Mouse (Mus musculus) heart, postnatal 4 days (tissue): ENCODE measurements at regions not wholly inside any gene's neighbourhood (a gene's known extent, or its start where the extent isn't known, plus 50 kb on each side); places are given as distances from the start of the nearest gene placed in this dataset.
"Not testable (repeated sequence)": the region's sequence is repeated elsewhere in the genome, so short reads cannot be mapped to it uniquely, and the experiment has no call there.

Source experiments
- DNase-seq: peaks from one replicate; pipeline ENCODE4 v3.0.0; 2021

DNA sequence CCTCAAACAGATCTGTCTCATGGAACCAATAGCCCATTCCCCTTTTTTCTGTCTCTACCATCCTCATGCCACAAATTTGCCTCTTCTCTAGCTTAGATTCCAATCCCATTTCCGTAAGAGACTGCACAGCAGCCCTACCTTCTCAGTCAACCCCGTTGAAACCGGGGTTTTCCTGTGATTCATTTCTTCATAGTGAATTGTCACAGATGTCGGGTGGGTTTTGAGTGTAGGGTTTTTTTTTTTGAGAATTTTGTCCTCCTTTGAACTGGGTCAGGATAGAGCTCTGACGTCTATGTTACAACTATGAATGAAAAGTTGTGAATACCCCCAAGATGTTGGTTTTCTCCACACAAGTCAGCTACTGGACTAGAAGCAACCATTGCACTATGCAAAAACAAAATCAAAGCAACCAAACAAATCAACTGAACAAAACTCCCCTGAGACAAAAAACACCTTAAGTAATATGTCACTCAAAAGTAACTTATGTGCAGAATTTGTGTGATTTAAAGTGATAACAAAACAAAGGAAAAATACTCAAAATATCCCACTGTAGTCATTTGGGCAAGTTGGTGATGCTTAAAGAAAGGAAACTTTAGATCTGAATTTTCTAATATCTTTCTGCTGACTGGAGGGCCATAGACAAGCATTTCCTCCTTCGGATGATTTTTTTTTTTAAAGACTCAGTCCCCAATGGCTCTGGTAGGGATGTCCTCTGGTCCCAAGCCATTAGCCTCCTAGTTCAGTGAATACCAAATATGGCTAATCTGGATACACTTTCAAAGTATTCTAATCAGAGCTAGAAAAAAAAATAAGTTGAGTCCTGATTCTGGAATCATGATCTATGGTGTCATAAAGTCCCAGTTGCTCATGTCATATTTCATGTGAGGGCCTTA lies 120.7 kb upstream of the Tet2 start:
- no peak for DNase-seq

DNA sequence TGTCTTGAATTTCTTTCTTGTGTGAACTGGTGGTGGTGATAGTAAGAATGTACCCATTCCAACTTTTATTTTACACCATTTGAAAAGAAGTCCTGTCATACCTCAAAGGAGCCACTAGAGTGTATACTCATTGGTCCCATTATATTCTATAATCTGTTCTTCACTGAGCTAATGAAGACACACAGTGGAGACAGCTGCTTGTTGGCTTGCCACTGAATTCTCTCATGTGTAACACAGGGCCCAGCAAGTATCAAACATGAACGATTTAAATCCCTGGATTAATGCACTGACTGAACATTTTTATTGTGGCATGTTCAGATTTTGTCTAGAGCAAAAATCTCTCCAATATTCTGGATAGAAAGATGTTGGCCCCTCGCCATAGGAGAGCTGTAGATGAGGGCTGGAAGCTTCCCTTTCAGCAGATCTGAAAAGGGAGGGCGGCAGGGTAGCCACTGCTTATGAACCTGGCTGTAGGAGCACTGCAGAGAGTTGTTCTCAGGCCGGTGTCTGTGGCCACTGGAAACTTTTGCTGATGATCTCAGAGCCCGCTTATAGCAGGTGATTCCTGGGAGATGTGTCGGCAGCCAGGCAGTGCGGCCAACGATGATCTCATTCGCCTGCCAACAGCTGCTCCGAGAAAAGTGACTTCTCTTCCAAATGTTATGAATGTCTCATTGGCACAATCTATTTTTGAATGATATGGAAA lies 128.0 kb upstream of the Tet2 start:
- DNase-seq, result peak; percentile 73

DNA sequence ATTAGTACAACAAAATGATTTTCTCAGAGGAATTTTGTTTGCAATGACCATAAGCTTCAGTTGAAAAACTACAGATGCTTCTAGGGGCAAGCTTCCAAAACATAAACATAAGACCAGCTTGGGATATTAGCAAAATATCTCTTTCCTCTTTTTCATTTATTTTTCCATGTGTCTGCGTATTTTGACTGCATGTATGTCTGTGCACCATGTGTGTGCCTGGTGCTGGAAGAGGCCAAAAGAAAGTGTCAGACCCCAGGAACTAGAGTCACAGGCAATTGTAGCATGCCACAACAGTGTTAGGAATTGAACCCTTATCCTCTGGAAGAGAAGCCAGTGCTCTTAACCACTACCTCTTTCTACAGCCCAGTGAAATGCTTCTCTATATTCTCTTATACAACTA lies 133.0 kb upstream of the Tet2 start:
- DNase-seq, result no peak

DNA sequence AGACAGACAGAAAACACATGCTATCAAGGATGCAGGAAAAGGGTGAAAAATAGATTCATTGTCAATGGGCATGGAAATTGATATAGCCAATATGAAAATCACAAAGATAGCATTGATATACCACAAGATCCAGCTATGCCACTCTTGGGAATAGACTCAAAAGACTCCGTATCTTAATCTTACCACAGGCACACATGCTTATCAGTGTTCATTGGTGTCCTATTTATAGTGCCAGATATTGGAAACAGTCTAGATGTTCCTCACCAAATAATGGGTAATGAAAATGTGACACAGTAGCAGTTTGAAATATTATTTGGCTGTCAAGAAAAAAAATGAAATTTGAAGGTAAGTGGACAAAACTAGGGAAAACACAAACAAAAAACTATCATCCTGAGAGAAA lies 135.0 kb upstream of the Tet2 start:
- no peak for DNase-seq

DNA sequence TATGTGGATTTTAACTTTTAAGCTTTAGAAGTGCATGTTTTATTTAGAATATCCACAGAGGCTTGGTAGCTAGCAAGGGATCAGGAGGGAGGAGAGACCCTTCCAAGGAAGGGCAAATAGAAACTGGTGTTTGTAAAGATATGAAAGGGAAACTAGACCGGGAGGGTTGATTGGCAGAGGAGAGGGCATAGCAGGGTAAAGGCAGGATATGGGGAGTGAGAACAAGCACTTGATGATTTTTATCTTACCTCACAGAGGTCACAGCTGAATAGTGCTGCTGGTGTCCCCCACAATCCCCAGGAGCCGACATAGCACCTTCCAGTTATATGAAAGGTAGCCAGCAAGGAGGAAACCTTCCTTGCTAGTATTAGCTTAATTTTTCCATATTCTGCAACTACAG lies 135.4 kb upstream of the Tet2 start:
- no peak for DNase-seq

DNA sequence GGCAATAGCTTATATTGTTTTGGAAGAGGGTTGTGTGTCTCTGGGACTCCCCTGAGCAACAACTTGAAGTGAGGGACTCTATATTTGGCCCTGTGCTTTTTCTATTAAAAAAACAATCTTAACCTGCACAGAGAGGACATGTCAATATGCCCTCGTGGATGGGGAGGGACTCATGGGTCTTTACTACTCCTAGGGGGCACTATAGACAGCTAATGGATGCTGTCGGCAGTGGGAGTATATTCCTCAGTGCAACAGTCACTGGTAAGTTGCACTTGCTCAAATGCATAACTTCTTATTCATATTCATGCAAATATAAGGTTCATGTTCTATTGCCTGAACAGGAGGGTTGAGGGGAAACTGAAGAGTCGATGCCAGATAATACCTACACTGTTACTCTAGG lies 135.9 kb upstream of the Tet2 start:
- DNase-seq, result no peak

DNA sequence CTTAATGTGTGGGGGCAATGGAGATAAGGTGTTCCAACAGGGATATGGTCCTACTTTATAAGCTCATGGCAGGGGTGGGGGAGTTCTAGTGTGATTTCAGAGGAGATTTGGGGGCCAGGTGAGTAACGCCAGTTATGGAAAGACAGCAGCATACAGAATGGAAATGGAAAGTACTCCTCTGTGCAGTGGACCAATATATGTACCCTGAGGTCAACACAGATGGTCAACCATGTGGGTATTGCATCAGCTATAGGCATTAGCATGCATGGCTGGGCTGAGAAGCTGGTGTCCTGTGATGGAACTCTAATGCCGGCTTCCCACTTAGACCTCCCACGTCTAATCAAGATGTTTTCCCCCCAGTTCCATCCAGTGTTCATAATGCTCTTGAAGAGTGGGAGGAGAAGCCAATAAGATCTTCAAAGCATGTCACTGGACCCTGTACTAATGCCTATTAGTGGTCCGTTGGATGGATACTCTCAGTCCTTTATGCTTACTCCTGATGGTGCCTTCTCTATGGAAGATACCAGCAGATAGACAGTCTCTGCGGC lies 139.3 kb upstream of the Tet2 start:
- DNase-seq, result no peak

DNA sequence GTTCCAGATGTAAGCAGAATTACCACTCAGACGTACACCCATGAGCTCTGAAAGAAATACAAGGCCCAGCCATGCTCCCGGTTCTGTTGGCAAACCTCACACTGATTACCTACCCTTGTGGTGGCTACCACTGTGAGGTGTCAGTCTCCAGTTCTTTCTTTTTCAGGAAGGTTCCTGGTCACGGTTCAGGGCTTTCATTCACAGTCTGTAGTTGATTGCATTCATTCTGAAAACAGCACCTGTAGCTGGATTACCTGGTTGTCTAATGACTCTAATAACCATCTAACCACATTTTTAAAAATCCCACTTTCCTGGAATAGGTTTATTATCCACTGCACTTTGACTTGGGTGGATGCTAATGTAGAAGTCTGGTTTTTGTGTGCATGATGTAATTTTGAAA lies 139.8 kb upstream of the Tet2 start:
- DNase-seq, result no peak

DNA sequence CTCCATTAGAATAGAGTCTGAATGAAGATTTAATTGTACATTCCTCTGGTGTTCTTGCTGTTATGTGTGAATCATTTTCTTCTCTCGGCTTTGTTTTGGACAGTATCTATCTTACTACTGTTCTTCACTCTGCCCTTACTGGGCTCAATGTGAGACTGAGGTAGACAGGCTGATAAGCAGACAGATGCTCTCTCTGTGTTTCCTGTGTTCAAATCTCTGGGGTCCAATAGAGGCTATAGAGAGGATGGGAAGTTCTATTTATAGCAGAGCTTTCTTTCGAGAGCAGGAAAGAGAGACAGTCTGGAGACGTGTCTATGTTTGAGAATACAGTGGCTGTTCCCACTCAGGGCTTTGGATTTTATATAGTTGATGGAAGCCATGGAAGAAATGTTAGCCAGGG lies 140.5 kb upstream of the Tet2 start:
- DNase-seq, result no peak

DNA sequence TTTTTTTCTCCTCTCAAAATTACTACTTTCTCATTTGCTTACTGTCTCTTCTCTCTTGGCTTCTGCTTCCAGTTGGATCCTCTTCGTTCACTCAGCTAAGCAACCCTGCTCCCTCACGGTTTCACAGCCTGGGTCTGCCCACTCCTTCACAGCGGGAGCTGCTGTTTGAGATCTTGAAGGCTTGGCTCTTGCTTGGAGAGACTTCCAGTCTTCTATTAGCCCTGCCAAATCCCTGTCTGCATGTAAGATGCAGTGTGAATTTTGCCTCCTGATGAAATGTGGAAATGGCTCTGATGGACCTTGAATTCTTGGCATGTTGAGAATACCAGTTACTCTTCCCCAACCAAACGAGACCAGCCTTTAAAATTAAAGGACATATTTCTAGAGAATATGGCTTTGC lies 149.1 kb upstream of the Tet2 start:
- DNase-seq, result no peak

DNA sequence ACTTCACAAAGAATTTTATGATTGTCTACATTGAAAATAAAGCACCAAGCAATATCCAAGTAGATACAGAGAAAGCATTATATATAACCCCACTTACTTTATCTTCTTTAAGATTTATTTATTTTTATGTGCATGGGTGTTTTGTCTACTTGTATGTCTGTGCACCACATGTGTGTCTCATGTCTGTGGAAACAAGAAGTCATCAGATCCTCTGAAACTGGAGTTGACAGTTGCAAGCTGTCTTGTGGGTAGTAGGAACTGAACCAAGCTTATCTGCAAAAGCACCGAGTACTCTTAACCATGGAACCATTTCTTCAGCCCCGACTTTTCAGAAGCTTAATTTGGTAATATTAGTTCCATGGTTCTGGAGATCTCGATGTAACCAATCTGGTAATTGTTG lies 151.2 kb upstream of the Tet2 start:
- no peak for DNase-seq

DNA sequence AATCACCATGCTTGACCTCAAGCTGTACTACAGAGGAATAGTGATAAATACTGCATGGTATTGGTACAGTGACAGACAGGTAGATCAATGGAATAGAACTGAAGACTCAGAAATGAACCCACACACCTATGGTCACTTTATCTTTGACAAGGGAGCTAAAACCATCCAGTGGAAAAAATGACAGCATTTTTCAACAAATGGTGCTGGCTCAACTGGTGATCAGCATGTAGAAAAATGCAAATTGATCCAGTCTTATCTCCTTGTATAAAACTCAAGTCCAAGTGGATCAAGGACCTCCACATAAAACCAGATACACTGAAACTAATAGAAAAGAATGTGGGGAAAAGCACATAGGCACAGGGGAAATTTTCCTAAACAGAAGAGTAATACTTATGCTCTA lies 159.9 kb upstream of the Tet2 start:
- DNase-seq, result not testable (repeated sequence)

DNA sequence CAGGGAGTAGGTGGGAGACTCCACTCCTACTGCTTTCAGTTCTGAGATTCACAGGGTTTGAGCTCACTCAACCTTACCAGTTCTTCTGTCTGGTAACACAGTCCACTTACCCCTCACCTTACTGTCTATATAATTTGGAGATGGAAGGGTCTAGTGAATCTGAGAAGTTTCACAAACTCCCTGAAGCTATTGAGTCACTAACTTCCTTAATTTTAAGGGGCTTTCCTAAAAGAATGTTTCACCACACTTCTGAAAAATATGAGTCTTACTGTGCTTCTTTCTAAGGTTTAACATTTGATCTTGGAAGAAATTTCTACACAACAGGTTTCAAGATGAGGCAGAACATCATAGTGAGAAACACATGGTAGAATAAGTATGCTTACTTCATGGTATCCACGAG lies 166.6 kb upstream of the Tet2 start:
- DNase-seq, result no peak

DNA sequence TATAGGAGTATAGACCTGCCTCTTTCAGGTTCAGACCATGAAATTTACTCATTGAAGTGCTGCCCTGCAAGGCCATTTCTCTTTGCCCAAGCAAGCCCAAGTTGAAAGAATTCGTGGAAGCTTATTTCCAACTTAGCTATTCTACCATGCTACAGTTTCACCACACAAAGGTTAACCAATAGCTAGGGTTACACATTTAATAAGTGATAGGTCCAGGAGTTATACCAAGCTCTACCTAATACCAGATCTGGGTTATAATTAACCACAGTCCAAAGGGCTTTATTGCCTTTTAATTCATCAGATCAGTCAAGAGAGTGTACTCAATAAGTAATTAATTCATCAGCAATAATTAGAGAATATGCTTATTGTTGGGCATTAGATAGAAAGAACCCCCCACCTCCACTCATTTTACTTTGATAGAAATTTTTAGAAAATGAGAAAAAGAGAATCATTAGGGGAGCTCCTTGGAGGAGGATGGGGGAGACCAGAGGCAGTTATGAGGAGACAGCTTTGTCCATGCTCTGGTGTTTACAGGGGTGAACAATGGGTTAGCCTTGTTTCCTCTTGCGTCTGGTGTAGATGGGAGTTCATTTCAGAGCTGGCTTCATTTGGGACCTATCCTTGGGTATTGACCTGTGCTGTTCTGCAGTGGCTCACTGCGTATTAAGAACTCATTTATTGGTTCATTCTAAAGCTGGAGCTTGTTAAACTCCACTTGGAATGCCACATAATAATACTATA lies 177.8 kb upstream of the Tet2 start:
- no peak for DNase-seq

DNA sequence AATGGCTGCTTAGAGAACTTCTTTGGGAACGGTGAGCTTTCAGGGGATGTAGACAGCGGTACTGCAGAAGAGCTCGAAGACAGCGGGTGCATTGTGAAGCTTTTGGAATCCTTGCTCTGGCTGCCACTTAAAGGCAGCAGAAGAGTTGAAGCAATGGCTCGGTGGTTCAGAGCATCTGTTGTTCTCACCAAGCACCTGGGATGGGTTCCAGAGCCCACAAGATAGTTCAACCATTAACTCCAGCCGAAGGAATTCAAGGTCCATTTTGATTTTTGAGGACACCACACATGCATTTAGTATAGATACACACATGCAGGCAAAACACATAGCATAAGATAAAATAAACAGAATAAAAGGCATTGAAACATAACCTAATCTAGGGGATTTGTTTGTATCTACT lies 181.9 kb upstream of the Tet2 start:
- no peak for DNase-seq

DNA sequence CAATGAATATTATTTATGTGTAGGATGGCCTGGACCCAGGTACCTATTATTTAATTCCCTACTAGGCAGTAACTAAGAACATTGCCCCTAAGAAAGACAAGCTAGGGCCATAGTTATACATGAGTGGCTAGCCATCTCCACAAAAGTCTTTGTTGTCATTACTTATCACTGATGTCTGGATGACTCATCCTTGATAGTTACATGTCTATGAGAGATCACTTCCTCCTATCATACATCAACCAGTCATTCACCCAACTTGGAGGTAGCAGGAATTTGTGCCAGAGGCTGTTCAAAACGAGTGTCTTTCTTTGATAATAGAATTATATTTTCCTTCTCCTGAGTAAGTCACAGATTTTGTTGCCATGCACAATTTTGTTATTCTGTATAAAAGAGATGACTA lies 190.7 kb upstream of the Tet2 start:
- DNase-seq, result no peak

DNA sequence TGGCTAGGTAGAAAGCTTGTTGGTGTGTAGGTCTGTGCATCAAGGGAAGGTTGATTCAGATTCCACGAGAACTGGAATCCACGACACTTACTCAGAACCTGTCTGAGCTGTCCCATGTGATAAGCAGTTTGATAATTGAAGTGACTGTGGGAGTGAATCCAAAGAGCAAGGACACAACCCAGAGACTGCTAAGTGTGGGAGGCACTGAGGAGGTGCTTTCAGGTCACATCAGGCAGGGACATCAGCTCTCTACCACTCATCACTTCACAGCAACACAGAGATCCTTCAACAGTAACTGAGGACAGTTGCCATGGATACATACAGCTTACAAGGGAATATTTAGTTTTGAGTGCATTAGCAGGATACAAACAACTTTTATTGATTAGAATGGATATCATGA lies 194.0 kb upstream of the Tet2 start:
- DNase-seq, result no peak

DNA sequence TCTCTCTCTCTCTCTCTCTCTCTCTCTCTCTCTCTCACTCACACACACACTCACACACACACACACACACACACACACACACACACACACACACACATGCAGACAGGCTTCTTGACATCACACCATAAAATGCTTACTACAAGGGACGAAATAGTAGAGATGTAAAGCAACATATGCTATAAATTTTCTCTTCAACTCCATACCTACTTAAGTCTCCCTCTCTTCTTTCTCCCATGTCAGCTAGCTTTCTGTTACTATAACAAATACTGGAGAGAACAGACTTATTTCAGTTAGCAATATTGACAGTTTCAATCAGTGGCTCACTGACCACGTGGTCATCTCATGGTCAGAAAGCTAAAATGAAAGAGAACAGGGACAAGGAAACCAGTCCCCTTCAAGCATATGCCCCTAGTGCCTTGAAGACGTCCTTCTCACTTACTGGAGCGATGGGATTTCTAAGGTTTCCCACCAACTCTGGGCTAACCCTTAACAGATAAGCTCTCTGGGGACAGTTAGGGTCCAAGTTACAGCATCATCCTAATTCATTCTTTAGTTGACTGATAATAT lies 199.7 kb upstream of the Tet2 start:
- no peak for DNase-seq

DNA sequence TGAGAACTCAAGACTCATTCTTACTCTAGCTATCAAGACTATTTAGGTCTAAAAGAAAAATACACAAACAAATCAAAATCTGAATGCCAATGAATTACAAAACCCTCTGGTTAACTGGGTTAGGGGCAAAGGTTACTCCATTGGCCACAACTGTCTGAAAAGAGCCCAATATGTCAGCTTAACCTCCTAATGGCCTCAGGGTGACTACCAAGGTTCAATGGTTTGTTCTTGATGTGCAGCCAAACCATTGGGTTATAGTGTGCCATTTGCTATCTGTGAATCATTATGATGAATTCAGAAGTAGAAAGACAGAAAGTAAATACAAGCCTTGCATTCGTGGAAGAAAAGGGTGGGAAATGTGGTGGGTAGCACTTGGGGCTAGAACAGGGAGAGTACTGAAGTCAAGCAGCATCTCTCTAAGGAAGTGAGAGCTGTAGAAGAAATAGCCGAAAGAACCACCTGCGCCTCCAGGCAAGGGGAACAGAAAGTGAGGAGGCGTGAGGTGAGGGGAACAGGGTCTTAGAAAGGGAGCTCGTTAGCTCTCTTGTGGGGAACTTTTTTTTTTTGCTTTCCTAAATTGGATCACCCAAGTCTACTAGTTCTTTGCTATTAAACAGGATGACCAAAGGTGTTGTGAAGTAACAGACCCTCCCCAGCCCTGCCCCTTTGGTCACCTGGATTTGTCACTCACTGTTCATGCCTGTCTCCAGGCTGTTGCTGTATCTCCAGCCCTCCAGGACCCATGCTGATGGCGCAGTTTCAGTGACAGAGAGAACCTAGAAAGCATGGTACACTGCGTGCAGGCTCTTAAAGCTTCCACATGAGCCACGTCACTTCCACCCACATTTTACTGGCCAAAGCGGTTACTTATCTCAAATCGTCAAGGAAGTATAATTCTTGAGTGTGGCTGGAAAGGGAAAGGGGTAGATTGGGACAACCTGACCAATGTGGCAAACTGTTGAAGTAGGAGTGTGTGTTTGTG lies 204.1 kb upstream of the Tet2 start:
- DNase-seq, result no peak

DNA sequence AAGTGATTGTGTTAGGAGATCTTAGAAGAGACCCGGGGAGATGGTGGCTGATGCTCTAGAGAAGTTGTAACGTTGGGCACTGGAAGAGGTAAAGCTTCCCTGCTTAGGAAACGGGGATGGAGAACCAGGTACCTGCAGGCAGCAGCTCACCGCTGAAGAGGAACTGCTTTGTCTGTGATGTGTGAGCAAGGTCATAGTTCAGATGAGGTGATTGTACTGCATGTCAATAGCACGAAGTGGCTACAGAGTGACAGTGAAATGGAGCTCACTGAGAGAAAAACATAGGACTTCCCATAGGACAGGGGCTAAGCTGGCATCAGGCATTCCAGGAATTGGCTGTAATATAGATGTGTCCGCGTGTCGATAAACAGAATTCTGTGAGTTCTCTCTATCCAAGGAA lies 205.1 kb upstream of the Tet2 start:
- no peak for DNase-seq

DNA sequence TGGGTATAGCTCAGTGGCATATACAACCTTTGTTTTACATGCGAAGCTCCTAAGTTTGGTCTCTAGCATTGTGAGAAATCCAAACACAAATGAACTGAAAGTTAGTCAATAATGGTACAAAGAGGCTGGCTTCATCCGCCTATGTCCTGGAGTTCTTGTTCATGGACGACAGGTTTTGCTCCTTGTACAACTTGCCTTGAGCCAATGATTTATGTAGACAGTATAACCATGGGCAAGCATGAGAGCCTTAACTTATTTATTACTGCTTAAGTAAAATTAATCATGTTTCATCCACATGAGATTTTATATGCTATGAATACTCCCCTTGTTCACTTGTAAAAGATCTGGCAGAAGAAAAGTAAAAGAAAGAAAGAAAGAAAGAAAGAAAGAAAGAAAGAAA lies 205.7 kb upstream of the Tet2 start:
- no peak for DNase-seq

DNA sequence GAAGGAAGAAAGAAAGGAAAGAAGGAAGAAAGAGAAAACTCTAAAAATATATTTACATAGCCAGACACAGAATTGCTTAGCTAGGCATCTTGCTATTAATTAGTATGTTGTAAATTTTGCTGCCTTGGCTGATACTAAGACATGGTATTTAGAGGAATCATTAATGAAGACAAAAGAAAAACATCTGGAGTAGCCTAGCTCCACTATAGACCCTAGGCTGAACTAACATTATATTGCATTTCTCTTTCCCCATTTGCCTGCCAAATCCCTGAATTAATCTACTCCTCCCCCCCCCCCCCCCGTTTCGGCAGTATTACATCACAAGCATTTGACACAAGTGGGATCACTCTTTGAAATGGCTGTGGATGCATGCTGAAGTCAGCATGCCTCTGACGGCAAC lies 206.1 kb upstream of the Tet2 start:
- DNase-seq, result no peak
